Mouse (Mus musculus) heart, embryonic 11.5 days (tissue): ENCODE data around the gene 5330417H12Rik. TPM values are rescaled to one million over a fixed set of nuclear protein-coding genes. Genes with fewer than 3 reads are reported as not detected.

Source experiments
- ATAC-seq: fragments of 200-750 bp; cut with Nextera tagmentation; replicated peaks from 2 replicates; pipeline ENCODE4 v1.8.0; 2017; ENCODE audit warnings: moderate library complexity; ENCODE audit not compliant: insufficient number of reproducible peaks, low FRiP score, low TSS enrichment
- H3K27ac ChIP-seq: fragments of 300-500 bp; sonication (generic); 2 replicates; pipeline ENCODE4 v1.5.1; 2014; ENCODE audit warnings: mild to moderate bottlenecking, low read depth, low read length
- H3K27me3 ChIP-seq: fragments of 300-500 bp; sonication (generic); 2 replicates; pipeline ENCODE4 v1.6.1; 2014; ENCODE audit warnings: mild to moderate bottlenecking, low read length, mixed read lengths; ENCODE audit not compliant: control insufficient read depth, insufficient read depth
- H3K36me3 ChIP-seq: fragments of 300-500 bp; sonication (generic); 2 replicates; pipeline ENCODE4 v1.6.1; 2014; ENCODE audit warnings: mild to moderate bottlenecking, low read length, moderate library complexity, mixed read lengths; ENCODE audit not compliant: control insufficient read depth, insufficient read depth
- H3K4me1 ChIP-seq: fragments of 300-500 bp; sonication (generic); 2 replicates; pipeline ENCODE4 v1.6.1; 2014; ENCODE audit warnings: low read length; ENCODE audit not compliant: control insufficient read depth, insufficient read depth
- H3K4me2 ChIP-seq: fragments of 300-500 bp; sonication (generic); 2 replicates; pipeline ENCODE4 v1.6.1; 2014; ENCODE audit warnings: mild to moderate bottlenecking, moderate library complexity
- H3K4me3 ChIP-seq: fragments of 300-500 bp; sonication (generic); 2 replicates; pipeline ENCODE4 v1.5.1; 2014; ENCODE audit warnings: low read depth, low read length
- H3K9ac ChIP-seq: fragments of 300-500 bp; sonication (generic); 2 replicates; pipeline ENCODE4 v1.6.1; 2014; ENCODE audit warnings: mild to moderate bottlenecking, low read depth, low read length, moderate library complexity
- H3K9me3 ChIP-seq: fragments of 300-500 bp; sonication (generic); replicated peaks from 2 replicates; pipeline ENCODE4 v1.6.1; 2016; ENCODE audit warnings: low read length; ENCODE audit not compliant: control insufficient read depth
- WGBS: fragments of 180-500 bp; shearing (Covaris S2); extraction: QIAGEN DNeasy Blood & Tissue Kit; methylation state at CpG from one replicate; pipeline ENCODE4 v1.1.7; 2014; ENCODE audit not compliant: insufficient replicate concordance; 5-methylcytosine and 5-hydroxymethylcytosine counted together
- polyA plus RNA-seq: library from polyadenylated mRNA; unstranded; fragments of >200 nt; fragmentation: Nextera tagmentation; extraction: Ambion mirVana; gene quantifications from 2 replicates; pipeline ENCODE4 v1.2.1, GENCODE M21; 2014

The 5330417H12Rik gene
- polyA plus RNA-seq, 1 experiment from 2014 or later, result not detected

DNA sequence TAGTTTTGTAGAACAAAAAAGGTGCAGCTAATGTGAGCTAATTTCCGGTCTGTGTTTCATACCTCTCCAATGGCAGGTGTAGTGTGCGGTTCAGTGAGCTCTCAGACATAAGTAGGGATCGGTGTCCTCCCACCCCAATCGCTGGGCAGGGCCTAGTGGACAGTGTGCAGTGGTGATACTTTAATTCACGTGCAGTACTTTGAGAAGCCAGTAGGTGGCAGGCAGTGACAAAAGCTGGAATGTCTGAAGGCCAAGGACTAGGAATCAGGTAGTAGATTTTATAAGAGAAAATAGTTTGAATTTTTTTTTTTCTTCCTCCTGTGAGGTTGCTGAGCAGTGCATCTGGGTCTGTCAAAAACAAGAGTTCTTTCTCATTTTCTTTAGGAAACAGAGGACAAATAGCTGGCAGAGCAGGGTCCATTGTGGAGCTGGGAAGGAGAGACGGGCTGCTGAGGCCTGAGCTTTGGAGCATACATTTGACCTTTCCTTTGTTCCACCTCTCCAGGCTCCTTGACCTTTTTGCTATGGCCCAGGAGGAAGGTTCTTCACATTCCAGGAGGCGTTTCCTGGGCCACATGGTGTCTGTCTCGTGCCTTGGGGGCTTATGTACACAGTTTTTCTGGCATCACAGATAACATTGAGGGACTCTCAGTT, 36.4 kb upstream of the 5330417H12Rik start:
- no peak overlapping the region for H3K4me3 ChIP-seq
- no peak overlapping the region for H3K4me2 ChIP-seq
- no peaks in the 10 kb centered on the region for H3K36me3 ChIP-seq
- H3K4me1 ChIP-seq, result peaks cover 21% of the 10 kb centered on the region
- 0 out of 2 replicates have a peak, but pooled peaks have one; percentile 46 for ATAC-seq
- no peak overlapping the region for H3K9ac ChIP-seq
- H3K9me3 ChIP-seq, result no peaks in the 10 kb centered on the region
- 19% methylated on average over 8 of the region's 8 CpGs for WGBS
- no peaks in the 10 kb centered on the region for H3K27me3 ChIP-seq
- H3K27ac ChIP-seq, result no peak overlapping the region

- H3K4me2 ChIP-seq, result no peak overlapping the region
- no peaks in the 10 kb centered on the region for H3K36me3 ChIP-seq
- H3K9me3 ChIP-seq, result no peaks in the 10 kb centered on the region
- H3K27me3 ChIP-seq, result no peaks in the 10 kb centered on the region
- WGBS, result 80% methylated on average over 8 of the region's 8 CpGs
- no peak overlapping the region for H3K9ac ChIP-seq
- H3K4me3 ChIP-seq, result no peak overlapping the region
- no peak for ATAC-seq
- peaks cover 12% of the 10 kb centered on the region for H3K4me1 ChIP-seq
- no peak overlapping the region for H3K27ac ChIP-seq
Measured at GRCm38 (mm10) chr7:107659186-107659918, 34.4 kb upstream of the 5330417H12Rik start.

GRCm38 (mm10) chr7:107656451-107656850, 31.5 kb upstream of the 5330417H12Rik start:
- WGBS, result 84% methylated on average over 6 of the region's 6 CpGs
- Histone ChIP-seq H3K9ac (no peak overlapping the region), H3K4me3 (no peak overlapping the region), H3K27me3 (no peaks in the 10 kb centered on the region), H3K4me1 (0 out of 2 replicates have a peak, but pooled peaks cover under 1% of the 10 kb centered on the region), H3K4me2 (no peak overlapping the region), H3K36me3 (no peaks in the 10 kb centered on the region), H3K27ac (no peak overlapping the region), H3K9me3 (no peaks in the 10 kb centered on the region)
- ATAC-seq, result no peak

GRCm38 (mm10) chr7:107651821-107652220, 26.9 kb upstream of the 5330417H12Rik start:
- Histone ChIP-seq H3K9ac (no peak overlapping the region), H3K27me3 (no peaks in the 10 kb centered on the region), H3K27ac (no peak overlapping the region), H3K4me3 (no peak overlapping the region), H3K9me3 (no peaks in the 10 kb centered on the region), H3K4me2 (no peak overlapping the region), H3K36me3 (no peaks in the 10 kb centered on the region), H3K4me1 (no peaks in the 10 kb centered on the region)
- 52% methylated on average over 1 of the region's 1 CpGs for WGBS
- ATAC-seq, result no peak

GRCm38 (mm10) chr7:107649990-107650389, 25.0 kb upstream of the 5330417H12Rik start:
- no peak overlapping the region for H3K27ac ChIP-seq
- 0 out of 2 replicates have a peak, but pooled peaks have one; percentile 31 for ATAC-seq
- no peak overlapping the region for H3K4me2 ChIP-seq
- no peaks in the 10 kb centered on the region for H3K4me1 ChIP-seq
- WGBS, result 78% methylated on average over 7 of the region's 7 CpGs
- no peaks in the 10 kb centered on the region for H3K9me3 ChIP-seq
- no peaks in the 10 kb centered on the region for H3K36me3 ChIP-seq
- H3K4me3 ChIP-seq, result no peak overlapping the region
- H3K27me3 ChIP-seq, result no peaks in the 10 kb centered on the region
- H3K9ac ChIP-seq, result no peak overlapping the region

DNA sequence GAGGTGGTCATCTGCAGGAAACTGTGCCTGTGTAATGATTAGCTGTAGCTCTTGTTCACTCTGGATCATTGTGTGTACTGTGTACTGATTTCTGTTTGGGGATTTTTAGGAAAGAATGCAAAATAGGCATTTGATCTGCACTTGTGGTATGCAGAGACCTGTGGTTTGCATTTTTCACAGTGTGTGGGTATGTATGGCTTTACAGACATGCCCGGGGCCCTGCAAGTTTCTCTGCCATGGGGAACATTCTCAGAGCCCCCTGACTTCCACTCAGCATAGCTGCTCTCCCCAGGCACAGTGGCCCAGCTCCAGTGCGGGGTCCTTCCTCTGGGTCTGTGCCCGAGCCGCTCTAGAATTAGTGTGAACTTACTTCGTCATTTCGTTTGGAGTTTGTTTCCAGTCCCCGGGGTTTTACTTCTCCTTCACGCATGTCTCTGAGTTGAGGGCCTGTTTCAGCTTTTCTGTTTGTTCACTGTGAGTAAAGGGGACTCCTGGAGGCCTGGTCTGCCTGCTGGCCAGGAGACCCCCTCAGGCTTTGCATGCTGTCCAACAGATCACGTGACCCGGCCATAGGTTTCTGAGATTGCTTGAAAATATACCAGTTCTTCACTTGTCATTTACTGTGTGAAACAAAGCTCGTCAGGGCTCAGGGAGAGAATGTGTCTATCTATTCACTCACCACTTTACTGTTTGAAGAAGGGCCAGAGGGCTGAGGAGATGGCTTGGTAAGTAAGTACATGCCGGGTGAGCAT, 24.2 kb upstream of the 5330417H12Rik start:
- no peak for ATAC-seq
- no peak overlapping the region for H3K9ac ChIP-seq
- H3K36me3 ChIP-seq, result no peaks in the 10 kb centered on the region
- H3K4me2 ChIP-seq, result no peak overlapping the region
- H3K27me3 ChIP-seq, result no peaks in the 10 kb centered on the region
- no peaks in the 10 kb centered on the region for H3K4me1 ChIP-seq
- no peak overlapping the region for H3K4me3 ChIP-seq
- H3K9me3 ChIP-seq, result no peaks in the 10 kb centered on the region
- 81% methylated on average over 12 of the region's 12 CpGs for WGBS
- no peak overlapping the region for H3K27ac ChIP-seq

- no peaks in the 10 kb centered on the region for H3K4me1 ChIP-seq
- H3K36me3 ChIP-seq, result no peaks in the 10 kb centered on the region
- 86% methylated on average over 2 of the region's 2 CpGs for WGBS
- no peak overlapping the region for H3K27ac ChIP-seq
- no peak overlapping the region for H3K4me3 ChIP-seq
- no peak for ATAC-seq
- H3K9me3 ChIP-seq, result no peaks in the 10 kb centered on the region
- H3K27me3 ChIP-seq, result no peaks in the 10 kb centered on the region
- H3K9ac ChIP-seq, result no peak overlapping the region
- no peak overlapping the region for H3K4me2 ChIP-seq
Measured at GRCm38 (mm10) chr7:107644987-107645386, 20.0 kb upstream of the 5330417H12Rik start.

- WGBS, result 74% methylated on average over 7 of the region's 7 CpGs
- no peak overlapping the region for H3K4me2 ChIP-seq
Measured at GRCm38 (mm10) chr7:107642586-107643275, 17.8 kb upstream of the 5330417H12Rik start.

More at GRCm38 (mm10) chr7:107642586-107643275, 17.8 kb upstream of the 5330417H12Rik start:
- Histone ChIP-seq H3K27ac (no peak overlapping the region), H3K27me3 (no peaks in the 10 kb centered on the region), H3K9ac (no peak overlapping the region), H3K4me1 (no peaks in the 10 kb centered on the region), H3K4me3 (no peak overlapping the region), H3K36me3 (no peaks in the 10 kb centered on the region), H3K9me3 (no peaks in the 10 kb centered on the region)
- ATAC-seq, result no peak
